Mouse (Mus musculus) erythroblast, embryonic 14.5 days (primary cell): ENCODE results near the gene Ahsa1.

Experiments used
- GATA1 ChIP-seq: IDR thresholded peaks from 2 replicates; pipeline ENCODE4 v1.6.1; 2012; ENCODE audit warnings: low read length, inconsistent platforms, mixed read lengths
- TAL1 ChIP-seq: IDR thresholded peaks from 3 replicates; pipeline ENCODE4 v1.6.1; 2012; ENCODE audit warnings: low read length, inconsistent platforms, mixed read lengths

DNA sequence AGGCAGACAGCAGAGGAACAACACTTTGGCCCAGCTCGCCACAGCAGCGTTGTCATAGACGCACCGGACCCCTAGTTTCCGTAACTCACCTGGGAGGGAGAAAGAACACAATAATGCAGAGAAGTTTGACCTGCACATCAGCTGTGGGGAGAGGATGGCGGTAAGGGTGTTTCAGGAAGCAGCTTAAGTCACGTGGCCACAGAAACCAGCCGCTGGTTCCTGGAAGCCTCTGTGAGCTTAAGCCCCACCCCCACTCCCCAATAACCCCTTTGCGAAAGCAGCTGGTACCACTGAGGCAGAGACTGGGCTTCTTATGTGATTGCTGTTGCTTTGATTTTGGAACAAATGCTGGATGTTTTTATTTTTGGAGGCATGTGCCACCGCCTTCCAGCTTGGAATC, 41.3 kb upstream of the Ahsa1 start:
- TF ChIP-seq GATA1 (no peak), TAL1 (no peak)
